Mouse (Mus musculus): ENCODE results near the gene Tnfaip6. TPM values are rescaled to one million over a fixed set of nuclear protein-coding genes. Genes with fewer than 3 reads are reported as not detected.
A peak's percentile ranks its signal among the peaks of the same experiment; 100 is the strongest.
"Not testable (repeated sequence)": the region's sequence is repeated elsewhere in the genome, so short reads cannot be mapped to it uniquely, and the experiment has no call there.

Gene Tnfaip6
- total RNA-seq (2021), result 1 to 10 TPM in 1 of 2 experiments, under 1 TPM in 1; 0.99 to 1.2 TPM
- long read RNA-seq, experiment 1, partial matches to known transcripts, result 0 of 4 reads
- long read RNA-seq, experiment 1, other reads (novel, unspliced or antisense), result 0 of 4 reads
- long read RNA-seq, experiment 2, partial matches to known transcripts, result 0 of 1 reads
- long read RNA-seq, experiment 2, other reads (novel, unspliced or antisense), result 0 of 1 reads

DNA sequence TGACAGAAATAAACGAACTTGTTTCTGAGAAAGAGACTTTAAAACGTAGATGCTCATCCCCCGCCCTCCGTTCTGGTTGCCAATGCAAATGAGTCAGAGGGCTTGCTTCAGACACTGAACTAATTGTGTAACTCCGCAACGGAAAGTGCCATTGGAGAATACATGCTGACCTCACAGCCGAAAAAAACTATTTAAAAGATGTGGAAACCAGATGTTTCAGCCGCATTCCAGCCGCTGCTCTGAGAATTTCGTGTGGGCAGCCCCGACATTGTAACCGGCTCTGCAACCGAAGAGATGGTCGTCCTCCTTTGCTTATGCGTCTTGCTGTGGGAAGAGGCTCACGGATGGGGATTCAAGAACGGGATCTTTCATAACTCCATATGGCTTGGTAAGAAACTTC, at the start of gene Tnfaip6:
TSS of gene Tnfaip6 (plus strand) at position 128 of the 400 bp plus-strand sequence.
- DNase-seq (ENCODE audit: low spot score in 2 of 2), result peak; percentile 13 to 17

GRCm38 (mm10) chr2:51989559-51989958, 48.2 kb upstream of the Tnfaip6 start:
- no peak for DNase-seq (ENCODE audit: low spot score in 2 of 2)

DNA sequence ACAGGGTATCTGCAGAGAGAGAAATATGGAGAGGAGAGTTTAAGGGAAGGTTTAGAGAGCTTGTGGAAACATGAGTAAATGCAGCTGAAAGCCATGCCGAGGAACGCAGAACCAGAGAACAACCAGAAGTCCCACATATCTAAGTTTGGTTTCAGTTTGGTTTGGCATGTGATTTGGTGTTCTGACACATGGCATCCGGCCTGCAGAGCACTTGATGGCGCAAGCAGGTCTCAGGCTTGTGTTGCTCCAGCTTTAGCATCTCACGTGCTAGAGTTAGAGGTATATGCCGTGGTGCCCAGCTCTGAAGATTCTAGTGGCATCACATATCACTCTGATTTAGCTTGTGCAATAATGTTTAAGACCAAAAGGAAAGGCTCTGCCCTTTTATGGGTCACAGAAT, 46.4 kb upstream of the Tnfaip6 start:
- DNase-seq (ENCODE audit: low spot score in 2 of 2), result no peak

DNA sequence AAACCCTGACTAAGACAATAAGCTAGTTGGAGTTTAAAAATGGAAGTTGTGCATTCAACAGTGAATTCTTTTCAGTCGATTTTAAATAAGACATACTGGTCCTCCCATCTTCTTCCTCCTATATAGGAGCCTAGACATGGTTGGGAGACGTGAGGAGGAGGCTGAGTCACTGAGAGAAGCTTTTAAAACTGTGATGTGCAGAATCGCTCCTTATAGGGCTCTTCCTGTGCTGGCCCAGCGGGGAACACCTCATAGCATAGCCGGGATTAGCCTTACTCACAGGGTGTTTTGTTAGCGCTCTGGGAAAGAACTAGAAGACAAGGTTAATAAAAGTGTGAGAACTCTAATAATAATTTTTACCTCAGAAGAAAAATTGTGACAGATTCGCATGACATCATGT, 37.8 kb upstream of the Tnfaip6 start:
- DNase-seq (ENCODE audit: low spot score in 2 of 2), result no peak

DNA sequence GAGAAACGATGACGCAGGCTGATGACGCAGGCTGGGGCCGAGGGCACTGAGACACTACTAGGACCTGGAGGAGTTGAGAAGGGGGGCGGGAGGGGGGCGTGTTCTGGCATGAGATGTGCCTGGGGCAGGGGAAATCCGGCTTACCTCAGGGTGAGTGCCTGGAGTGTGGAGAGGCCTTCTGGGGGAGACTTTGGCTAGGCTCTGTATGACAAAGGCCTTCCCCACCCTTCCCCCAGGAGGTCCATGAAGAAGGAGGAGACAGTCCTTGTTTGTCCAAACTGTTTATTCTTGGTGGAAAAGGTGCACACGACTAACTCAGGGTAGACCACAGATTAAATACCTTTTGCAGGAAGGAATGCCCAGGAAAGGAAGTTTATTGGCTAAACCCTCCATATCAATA, 36.3 kb upstream of the Tnfaip6 start:
- DNase-seq (ENCODE audit: low spot score in 2 of 2), result no peak

DNA sequence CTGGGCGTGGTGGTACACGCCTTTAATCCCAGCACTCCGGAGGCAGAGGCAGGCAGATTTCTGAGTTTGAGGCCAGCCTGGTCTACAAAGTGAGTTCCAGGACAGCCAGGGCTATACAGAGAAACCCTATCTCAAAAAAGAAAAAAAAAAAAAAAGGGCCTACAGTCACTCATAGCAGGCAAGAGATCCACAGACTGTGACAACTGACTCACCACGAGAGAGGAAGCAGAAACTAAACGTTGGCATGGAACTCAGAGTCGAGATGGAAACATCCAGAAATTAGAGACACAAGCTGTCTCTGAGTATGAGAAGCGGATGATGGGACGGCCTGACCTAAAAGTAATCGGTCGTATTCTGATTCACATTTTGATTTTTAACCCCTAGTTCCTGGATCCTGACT, 35.5 kb upstream of the Tnfaip6 start:
- DNase-seq (ENCODE audit: low spot score in 2 of 2), result not testable (repeated sequence)

GRCm38 (mm10) chr2:52006380-52006779, 31.4 kb upstream of the Tnfaip6 start:
- no peak for DNase-seq (ENCODE audit: low spot score in 2 of 2)

- not testable (repeated sequence) for DNase-seq (ENCODE audit: low spot score in 2 of 2)
Measured at GRCm38 (mm10) chr2:52011820-52012219, 26.0 kb upstream of the Tnfaip6 start.

GRCm38 (mm10) chr2:52013306-52013820, 24.4 kb upstream of the Tnfaip6 start:
- DNase-seq (ENCODE audit: low spot score in 2 of 2), result peak; percentile 8 to 9

DNA sequence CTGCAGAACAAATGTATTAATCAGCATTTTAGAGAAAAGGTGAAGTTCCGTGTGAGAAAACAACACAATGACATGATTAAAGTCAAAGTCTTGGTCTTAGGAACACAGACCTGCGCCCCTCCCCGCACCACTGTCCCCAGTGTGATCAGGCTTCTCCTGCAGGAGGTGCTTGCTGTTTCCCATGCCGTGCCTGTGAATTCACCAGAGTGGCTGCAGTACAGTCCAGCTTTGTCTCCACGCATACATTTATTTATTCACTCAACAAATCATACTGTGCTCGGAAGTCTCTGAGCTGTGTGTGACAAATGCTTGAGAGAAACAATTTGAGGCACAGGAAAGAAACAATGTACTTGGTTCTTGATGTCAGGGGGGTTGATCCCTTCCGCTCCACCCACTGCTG, 21.4 kb upstream of the Tnfaip6 start:
- DNase-seq (ENCODE audit: low spot score in 2 of 2), result no peak

DNA sequence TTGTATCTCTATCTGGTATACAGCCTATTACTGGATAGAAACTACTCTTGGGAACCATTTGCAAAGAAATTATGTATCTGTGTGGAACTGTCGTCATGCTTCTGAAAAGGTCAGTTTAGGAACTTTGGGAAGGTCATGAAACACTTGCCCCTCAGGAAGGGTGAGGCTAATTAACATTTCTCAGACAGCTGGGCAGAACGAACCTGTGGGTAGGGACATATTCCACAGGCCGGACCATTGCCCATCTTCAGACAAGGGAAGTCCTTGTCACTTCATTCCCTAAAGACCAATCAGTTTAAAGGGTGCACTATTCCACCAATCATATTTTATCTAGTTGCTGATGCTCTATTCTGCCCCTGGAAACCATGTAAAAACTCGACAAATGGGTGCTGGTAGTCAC, 10.7 kb upstream of the Tnfaip6 start:
- no peak for DNase-seq (ENCODE audit: low spot score in 2 of 2)

DNA sequence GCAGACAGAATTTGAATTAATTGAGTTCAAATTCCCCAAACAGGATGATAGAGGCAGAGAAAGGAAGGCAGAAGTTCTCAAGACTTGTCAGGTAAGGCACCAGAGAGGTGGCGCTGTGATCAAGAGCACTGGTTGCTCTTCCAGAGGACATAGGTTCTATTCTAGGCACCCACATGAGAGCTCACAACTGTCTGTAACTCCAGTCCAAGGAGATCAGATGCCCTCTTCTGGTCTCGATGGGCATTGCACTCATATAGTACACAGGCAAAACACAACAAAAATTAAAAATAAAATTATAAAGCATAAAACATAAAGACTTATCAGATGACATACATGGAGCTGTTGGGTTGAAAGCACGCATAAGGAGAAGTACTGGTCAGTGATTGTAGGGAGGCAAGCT, 8.4 kb upstream of the Tnfaip6 start:
- DNase-seq (ENCODE audit: low spot score in 2 of 2), result no peak

- no peak for DNase-seq (ENCODE audit: low spot score in 2 of 2)
Measured at GRCm38 (mm10) chr2:52031491-52031890, 6.3 kb upstream of the Tnfaip6 start.

- DNase-seq (ENCODE audit: low spot score in 2 of 2), result no peak
Measured at GRCm38 (mm10) chr2:52034601-52035000, 3.2 kb upstream of the Tnfaip6 start.

DNA sequence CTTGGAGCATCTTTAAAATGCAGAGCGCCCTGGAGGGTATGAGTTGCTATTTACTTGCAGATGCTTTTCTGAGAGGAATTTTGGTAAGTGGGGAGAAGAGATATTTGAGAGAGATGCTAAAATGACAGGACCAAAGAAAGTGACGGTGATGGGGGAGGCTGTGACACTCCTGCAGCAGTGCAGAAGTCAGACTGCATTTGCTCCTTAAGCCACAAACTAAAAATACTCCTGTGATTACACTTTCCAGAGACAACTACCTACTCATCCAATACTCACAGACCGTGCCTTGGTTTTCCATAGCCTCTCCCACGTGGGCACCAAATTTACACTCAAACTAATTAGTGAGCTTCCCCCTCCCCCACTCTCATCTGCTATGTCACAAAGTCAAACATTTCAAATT, 2.7 kb upstream of the Tnfaip6 start:
- DNase-seq (ENCODE audit: low spot score in 2 of 2), result no peak

GRCm38 (mm10) chr2:52036929-52037595, 747 bp upstream of the Tnfaip6 start:
- DNase-seq (ENCODE audit: low spot score in 2 of 2), result no peak

DNA sequence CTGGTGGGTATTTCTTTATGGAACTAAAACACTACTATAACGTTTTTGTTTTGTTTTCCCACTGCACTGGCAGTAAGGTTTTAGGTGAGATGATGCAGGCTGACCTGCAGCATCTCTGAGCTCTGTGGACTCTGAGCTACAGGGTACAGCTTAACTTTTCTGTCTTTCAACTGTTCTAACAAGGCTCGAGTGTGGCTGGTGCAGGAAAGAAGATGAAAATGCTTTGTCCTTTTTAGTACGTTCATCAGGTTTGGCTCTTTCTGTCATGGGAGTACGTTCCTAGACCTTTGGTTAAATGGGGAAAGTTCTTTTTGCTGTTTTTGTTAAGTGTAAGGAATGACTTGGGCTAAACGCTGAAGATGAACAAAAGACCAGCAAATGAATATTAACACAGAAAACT, 749 bp downstream of the Tnfaip6 start:
- DNase-seq (ENCODE audit: low spot score in 2 of 2), result no peak

DNA sequence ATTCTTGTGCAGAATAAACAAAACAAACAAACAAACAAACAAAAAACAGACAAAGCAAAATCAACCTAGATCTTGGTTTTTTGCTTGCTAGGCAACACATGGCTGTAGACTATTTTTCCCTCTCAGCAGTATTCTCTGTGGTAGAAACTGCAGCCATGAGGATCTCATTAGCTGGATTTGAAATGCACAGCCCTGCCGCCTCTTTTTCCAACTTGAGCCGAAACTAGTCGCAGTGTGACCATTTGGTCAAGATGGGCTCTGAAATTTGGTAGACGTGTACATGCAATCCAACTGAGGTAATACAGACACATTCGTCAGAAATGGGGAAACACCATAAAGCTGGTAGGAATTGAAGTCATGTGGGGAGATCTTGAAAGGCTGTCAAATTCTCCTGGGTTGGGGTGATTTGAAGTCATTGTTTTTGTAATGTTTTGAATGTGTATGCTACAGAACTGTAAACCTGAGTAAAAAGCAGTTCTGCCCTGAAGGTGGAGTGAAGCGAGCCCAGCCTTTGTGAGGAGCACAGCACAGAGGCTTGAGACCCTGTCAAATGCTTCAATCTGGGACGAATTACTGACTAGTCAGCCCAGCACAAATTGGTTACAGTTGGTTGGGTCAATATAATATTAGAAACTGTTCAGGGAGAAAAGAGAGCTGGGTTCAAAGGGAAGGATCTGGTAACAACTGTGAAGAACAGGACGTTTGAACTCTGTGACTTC, 1.4 kb downstream of the Tnfaip6 start:
- DNase-seq (ENCODE audit: low spot score in 2 of 2), result no peak

DNA sequence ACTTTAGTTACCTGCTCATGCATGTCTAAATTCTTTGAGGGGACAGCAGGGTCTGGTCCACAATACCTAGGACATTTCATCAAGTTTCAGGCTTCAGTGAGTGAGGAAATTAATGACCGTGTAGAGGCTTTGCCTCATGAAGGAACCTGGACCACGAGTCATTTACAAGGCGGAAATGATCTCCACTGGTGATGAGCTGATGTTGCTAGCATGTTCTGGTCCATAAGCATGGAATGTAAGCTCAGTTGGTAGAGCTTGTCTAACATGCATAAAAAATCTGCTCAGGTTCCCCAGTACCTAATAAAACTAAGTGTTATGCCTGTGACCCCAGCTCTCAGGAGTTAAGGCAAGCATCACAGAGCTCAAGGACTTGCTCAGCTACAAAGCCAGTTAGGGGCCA, 4.3 kb downstream of the Tnfaip6 start:
- DNase-seq (ENCODE audit: low spot score in 2 of 2), result no peak

DNA sequence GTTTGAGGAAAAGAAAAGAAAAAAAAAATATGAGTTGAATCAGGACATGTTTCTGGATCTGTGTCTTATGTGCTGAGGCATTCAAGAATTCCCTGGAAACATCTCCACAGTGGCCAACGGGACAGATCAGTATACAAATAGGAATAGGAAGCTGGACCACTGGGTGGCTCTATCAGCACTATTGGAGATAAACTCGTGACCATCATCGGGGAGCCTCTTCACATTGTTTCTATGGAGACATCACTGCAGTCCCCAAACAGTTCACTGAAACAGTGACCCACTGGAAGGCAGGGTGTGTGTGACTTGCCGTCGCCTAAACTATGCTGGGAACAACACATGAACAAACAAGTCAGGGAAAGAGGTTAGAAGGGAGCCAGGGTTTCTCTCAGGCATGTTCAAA, 4.9 kb downstream of the Tnfaip6 start:
- no peak for DNase-seq (ENCODE audit: low spot score in 2 of 2)

- no peak for DNase-seq (ENCODE audit: low spot score in 2 of 2)
Measured at GRCm38 (mm10) chr2:52043485-52043884, 5.7 kb downstream of the Tnfaip6 start.

- DNase-seq (ENCODE audit: low spot score in 2 of 2), result no peak
Measured at GRCm38 (mm10) chr2:52046032-52046431, 8.2 kb downstream of the Tnfaip6 start.
